Mouse (Mus musculus) myocyte (in vitro differentiated cells): ENCODE measurements around the gene Bri3. TPM values are rescaled to one million over a fixed set of nuclear protein-coding genes. Genes with fewer than 3 reads are reported as not detected.

Experiments
- H3K27me3 ChIP-seq: one replicate; pipeline ENCODE4 v1.6.1; 2011; ENCODE audit not compliant: control insufficient read depth, insufficient read depth, insufficient read length
- H3K36me3 ChIP-seq: one replicate; pipeline ENCODE4 v1.6.1; 2011; ENCODE audit not compliant: control insufficient read depth, insufficient read depth
- H3K4me2 ChIP-seq: one replicate; pipeline ENCODE4 v1.6.1; 2011; ENCODE audit warnings: low read depth, control low read depth
- H3K4me3 ChIP-seq: one replicate; pipeline ENCODE4 v1.5.1; 2011; ENCODE audit warnings: mild to moderate bottlenecking, control low read depth, moderate library complexity
- H3K79me2 ChIP-seq: one replicate; pipeline ENCODE4 v1.6.1; 2011; ENCODE audit not compliant: control insufficient read depth, insufficient read depth
- H3ac ChIP-seq: one replicate; pipeline ENCODE4 v1.6.1; 2011; ENCODE audit not compliant: control insufficient read depth, insufficient read length
- CEBPB ChIP-seq: IDR thresholded peaks from 2 replicates; pipeline ENCODE4 v1.6.1; 2011; ENCODE audit warnings: mild to moderate bottlenecking, moderate library complexity; ENCODE audit not compliant: poor library complexity, insufficient read depth, severe bottlenecking
- E2F4 ChIP-seq: IDR thresholded peaks from one replicate; pipeline ENCODE4 v1.6.1; 2011; ENCODE audit warnings: mild to moderate bottlenecking, control low read depth, moderate library complexity; ENCODE audit not compliant: insufficient read depth
- MAX ChIP-seq: IDR thresholded peaks from one replicate; pipeline ENCODE4 v1.6.1; 2011; ENCODE audit warnings: low read depth, mild to moderate bottlenecking, control low read depth
- MYOD1 ChIP-seq, 3 experiments: IDR thresholded peaks; one replicate each; pipeline ENCODE4 v1.6.1; 2011; ENCODE audit warnings: control low read depth in 2 of 3, low read depth in 2 of 3, mild to moderate bottlenecking in 2 of 3, moderate library complexity in 1 of 3; ENCODE audit not compliant: insufficient read length in 2 of 3, control insufficient read depth in 1 of 3
- MYOG ChIP-seq, 3 experiments: IDR thresholded peaks; one replicate each; pipeline ENCODE4 v1.6.1; 2011; ENCODE audit warnings: control low read depth in 2 of 3, low read depth in 2 of 3, mild to moderate bottlenecking in 2 of 3; ENCODE audit not compliant: insufficient read length in 2 of 3, control insufficient read depth in 1 of 3, insufficient read depth in 1 of 3
- POLR2A ChIP-seq: IDR thresholded peaks from one replicate; pipeline ENCODE4 v1.6.1; 2011; ENCODE audit warnings: low read depth, mild to moderate bottlenecking, control low read depth, moderate library complexity; ENCODE audit not compliant: insufficient read length
- POLR2AphosphoS2 ChIP-seq: IDR thresholded peaks from one replicate; pipeline ENCODE4 v1.6.1; 2011; ENCODE audit warnings: low read depth, control low read depth; ENCODE audit not compliant: insufficient read length
- REST ChIP-seq: IDR thresholded peaks from one replicate; pipeline ENCODE4 v1.6.1; 2011; ENCODE audit warnings: mild to moderate bottlenecking, control low read depth, moderate library complexity; ENCODE audit not compliant: insufficient read depth, insufficient read length
- SRF ChIP-seq: IDR thresholded peaks from one replicate; pipeline ENCODE4 v1.6.1; 2011; ENCODE audit warnings: low read depth; ENCODE audit not compliant: control insufficient read depth, insufficient read length
- TCF12 ChIP-seq: IDR thresholded peaks from one replicate; pipeline ENCODE4 v1.6.1; 2011; ENCODE audit warnings: mild to moderate bottlenecking, control low read depth; ENCODE audit not compliant: poor library complexity, insufficient read depth, severe bottlenecking
- TCF3 ChIP-seq: IDR thresholded peaks from one replicate; pipeline ENCODE4 v1.6.1; 2011; ENCODE audit warnings: low read depth, control low read depth; ENCODE audit not compliant: insufficient read length
- USF1 ChIP-seq: IDR thresholded peaks from one replicate; pipeline ENCODE4 v1.6.1; 2011; ENCODE audit warnings: low read depth, mild to moderate bottlenecking, control low read depth, moderate library complexity
- polyA plus RNA-seq: library from polyadenylated mRNA; unstranded; fragments of >200 nt; fragmentation: generic; extraction: Trizol; gene quantifications from one replicate; pipeline ENCODE4 v1.2.1, GENCODE M21; 2012; ENCODE audit warnings: missing spikeins

Gene Bri3
- polyA plus RNA-seq, 1 experiment, result 153 TPM

GRCm38 (mm10) chr5:144483659-144484375 is 239.6 kb downstream of the Bri3 start:
- Histone ChIP-seq H3K79me2 (no peaks in the 10 kb centered on the region), H3K27me3 (no peaks in the 10 kb centered on the region)
- TF ChIP-seq MYOG (IDR thresholded peaks at IDR 0.05; ENCODE audit: control insufficient read depth in 1 of 3, insufficient read depth in 1 of 3, insufficient read length in 2 of 3, low read depth in 2 of 3) (no peak), USF1 (no peak), POLR2AphosphoS2 (no peak), SRF (no peak), E2F4 (no peak), MYOD1 (IDR thresholded peaks at IDR 0.05; ENCODE audit: control insufficient read depth in 1 of 3, insufficient read length in 2 of 3, low read depth in 2 of 3) (no peak), REST (no peak), MAX (no peak), TCF3 (no peak), TCF12 (no peak), CEBPB (no peak), POLR2A (no peak)

GRCm38 (mm10) chr5:144491308-144491707 is 247.1 kb downstream of the Bri3 start:
- no peak overlapping the region for H3K4me2 ChIP-seq
- TF ChIP-seq SRF, result no peak
- TF ChIP-seq REST, result peak; percentile 37
- no peak for TF ChIP-seq E2F4
- no peak overlapping the region for H3ac ChIP-seq

More at GRCm38 (mm10) chr5:144483659-144484375, 239.6 kb downstream of the Bri3 start:
- Histone ChIP-seq H3K36me3 (no peaks in the 10 kb centered on the region), H3K4me3 (no peak overlapping the region), H3K4me2 (no peak overlapping the region), H3ac (no peak overlapping the region)

More at GRCm38 (mm10) chr5:144491308-144491707, 247.1 kb downstream of the Bri3 start:
- no peaks in the 10 kb centered on the region for H3K36me3 ChIP-seq
- H3K27me3 ChIP-seq, result no peaks in the 10 kb centered on the region
- H3K79me2 ChIP-seq, result no peaks in the 10 kb centered on the region
- no peak overlapping the region for H3K4me3 ChIP-seq

Other genes with a start within 250 kb of the Bri3 start
- 31.0 TPM for gene Ccz1, start 229.6 kb upstream of the Bri3 start, polyA plus RNA-seq
- gene Ocm, start 217.8 kb upstream of the Bri3 start, polyA plus RNA-seq, result not detected
- 4.7 TPM for gene Lmtk2, start 144.0 kb upstream of the Bri3 start, polyA plus RNA-seq
- gene Bhlha15, start 54.2 kb upstream of the Bri3 start, polyA plus RNA-seq, result 0.02 TPM
- gene Tecpr1, start 20.8 kb upstream of the Bri3 start, polyA plus RNA-seq, result 19.2 TPM
- gene Baiap2l1, start 113.7 kb downstream of the Bri3 start, polyA plus RNA-seq, result 68.8 TPM